Mouse (Mus musculus): ENCODE results near the gene Bend5. TPM values are rescaled to one million over a fixed set of nuclear protein-coding genes. Genes with fewer than 3 reads are reported as not detected.

Gene Bend5
- total and polyA plus RNA-seq, 3 experiments = not detected

DNA sequence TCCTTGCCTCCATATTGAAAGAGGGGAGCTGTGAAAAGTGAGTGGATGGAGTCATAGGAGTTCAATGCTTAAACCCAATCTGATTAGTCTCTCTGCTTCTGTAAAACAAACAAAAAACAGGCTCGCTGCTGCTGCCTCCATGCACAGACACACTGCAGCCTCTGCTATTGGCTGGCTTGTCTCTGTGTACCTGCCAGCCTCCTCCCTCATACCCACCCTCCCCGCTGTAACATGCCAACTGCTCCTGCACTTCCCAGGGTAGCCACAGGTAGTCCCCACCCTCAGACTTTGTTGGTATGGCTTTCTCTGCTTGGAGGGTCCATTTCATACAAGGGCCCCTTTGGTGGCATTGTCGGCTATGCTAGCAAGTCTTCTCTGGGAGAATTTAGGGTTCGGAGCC lies 62.7 kb downstream of the Bend5 start:
- H3K79me2 ChIP-seq (ENCODE audit: control insufficient read depth, insufficient read depth, low read length, poor library complexity) = no peaks in the 10 kb centered on the region
- no peak overlapping the region for H3K9ac ChIP-seq (ENCODE audit: control insufficient read depth, low read depth, low read length, poor library complexity, severe bottlenecking)
- H3K36me3 ChIP-seq (ENCODE audit: control insufficient read depth in 1 of 2, insufficient read depth in 2 of 2, low read length in 2 of 2) = no peaks in the 10 kb centered on the region
- no peak overlapping the region for H3K27ac ChIP-seq (ENCODE audit: control insufficient read depth, low read depth, low read length)
- no peaks in the 10 kb centered on the region for H3K27me3 ChIP-seq (ENCODE audit: control insufficient read depth in 1 of 2, insufficient read depth in 2 of 2, low read length in 2 of 2)
- H3K4me3 ChIP-seq (ENCODE audit: control insufficient read depth in 1 of 2, insufficient read depth in 1 of 2, low read depth in 2 of 2, low read length in 2 of 2) = no peak overlapping the region
- H3K9me3 ChIP-seq (replicated peaks; ENCODE audit: insufficient read depth, low read length) = no peaks in the 10 kb centered on the region
- DNase-seq (ENCODE audit: low read depth, low spot score) = no peak
- H3K4me1 ChIP-seq (ENCODE audit: control insufficient read depth in 1 of 2, insufficient read depth in 2 of 2, low read length in 2 of 2) = no peaks in the 10 kb centered on the region
- no peak for TF ChIP-seq CTCF (IDR thresholded peaks at IDR 0.05 in 2 of 3, conservative IDR thresholded peaks at IDR 0.05 in 1 of 3; ENCODE audit: control insufficient read depth in 1 of 3, insufficient read depth in 1 of 3, low read depth in 2 of 3, low read length in 3 of 3, poor library complexity in 1 of 3, severe bottlenecking in 1 of 3)
- no peak for TF ChIP-seq MYC (IDR thresholded peaks at IDR 0.05; ENCODE audit: low read depth, low read length)
- TF ChIP-seq E2F4 (IDR thresholded peaks at IDR 0.05; ENCODE audit: borderline replicate concordance, low read depth, low read length) = no peak
- no peak for TF ChIP-seq MAFK (IDR thresholded peaks at IDR 0.05; ENCODE audit: borderline replicate concordance, low read depth, low read length)
- TF ChIP-seq MEF2A (IDR thresholded peaks at IDR 0.05; ENCODE audit: extremely low read depth, insufficient replicate concordance, low read depth, low read length, poor library complexity, severe bottlenecking) = no peak
- TF ChIP-seq MYB (IDR thresholded peaks at IDR 0.05; ENCODE audit: low read depth, low read length) = no peak
- no peak for TF ChIP-seq USF1 (IDR thresholded peaks at IDR 0.05; ENCODE audit: low read depth, low read length)
- no peak for TF ChIP-seq ZKSCAN1 (IDR thresholded peaks at IDR 0.05; ENCODE audit: low read depth, low read length)

DNA sequence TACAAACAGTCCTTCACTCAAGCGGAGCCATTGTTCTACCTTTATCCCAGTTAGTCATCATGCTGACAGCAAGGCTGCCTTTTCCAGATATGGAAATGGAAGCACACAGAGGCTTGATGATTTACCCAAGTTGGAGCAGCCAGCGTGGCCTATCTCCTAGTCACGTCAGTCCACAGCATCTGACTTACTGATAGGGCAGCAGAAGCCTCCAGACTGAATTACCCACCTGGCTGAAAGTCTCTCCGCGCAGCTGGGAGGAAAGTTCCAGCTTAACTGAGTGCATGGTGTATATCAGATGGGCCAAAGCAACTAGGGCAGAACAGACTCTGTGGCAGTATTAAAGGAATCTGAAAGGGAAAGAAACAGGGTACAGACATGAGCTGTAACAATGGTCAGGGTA lies 68.7 kb downstream of the Bend5 start:
- no peaks in the 10 kb centered on the region for H3K9me3 ChIP-seq (replicated peaks; ENCODE audit: insufficient read depth, low read length)
- DNase-seq (ENCODE audit: low read depth, low spot score) = no peak
- TF ChIP-seq POLR2A (IDR thresholded peaks at IDR 0.05; ENCODE audit: control insufficient read depth in 1 of 2, insufficient read depth in 1 of 2, low read depth in 1 of 2, low read length in 2 of 2, poor library complexity in 1 of 2) = no peak
- no peak for TF ChIP-seq MYC (IDR thresholded peaks at IDR 0.05; ENCODE audit: low read depth, low read length)
- no peak for TF ChIP-seq POLR2AphosphoS2 (IDR thresholded peaks at IDR 0.05; ENCODE audit: low read length)
- TF ChIP-seq EP300 (IDR thresholded peaks at IDR 0.05; ENCODE audit: low read depth in 1 of 2, low read length in 2 of 2) = no peak
- TF ChIP-seq POLR2AphosphoS5 (IDR thresholded peaks at IDR 0.05; ENCODE audit: borderline replicate concordance, low read depth, low read length) = no peak
- no peak for TF ChIP-seq TBP (IDR thresholded peaks at IDR 0.05; ENCODE audit: low read depth, low read length)

DNA sequence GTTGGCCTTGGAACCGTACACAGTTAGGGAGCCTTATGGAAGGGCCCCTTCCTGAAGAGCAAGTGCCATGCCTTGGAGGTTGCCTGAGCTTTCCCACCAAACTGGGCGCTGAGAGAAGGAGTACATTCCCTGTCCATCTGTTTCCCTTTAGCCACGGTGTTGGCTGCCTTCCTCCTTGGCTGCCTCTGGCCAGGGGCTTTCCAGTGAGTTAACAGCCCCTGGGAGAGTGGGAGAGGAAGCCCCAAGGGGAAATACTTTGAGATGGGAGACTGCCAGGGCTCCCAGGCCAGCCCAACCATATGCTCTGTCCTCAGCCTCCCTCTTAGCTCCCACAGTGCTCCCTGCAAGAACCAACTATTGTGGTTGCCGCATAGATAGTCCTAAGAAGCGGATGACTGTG lies 70.4 kb downstream of the Bend5 start:
- no peaks in the 10 kb centered on the region for H3K4me1 ChIP-seq (ENCODE audit: control insufficient read depth in 1 of 2, insufficient read depth in 2 of 2, low read length in 2 of 2)
- no peaks in the 10 kb centered on the region for H3K9me3 ChIP-seq (replicated peaks; ENCODE audit: insufficient read depth, low read length)
- H3K27me3 ChIP-seq (ENCODE audit: control insufficient read depth in 1 of 2, insufficient read depth in 2 of 2, low read length in 2 of 2) = no peaks in the 10 kb centered on the region
- no peaks in the 10 kb centered on the region for H3K36me3 ChIP-seq (ENCODE audit: control insufficient read depth in 1 of 2, insufficient read depth in 2 of 2, low read length in 2 of 2)
- no peaks in the 10 kb centered on the region for H3K79me2 ChIP-seq (ENCODE audit: control insufficient read depth, insufficient read depth, low read length, poor library complexity)
- TF ChIP-seq JUND (IDR thresholded peaks at IDR 0.05; ENCODE audit: low read depth, low read length) (no peak), POLR2AphosphoS2 (IDR thresholded peaks at IDR 0.05; ENCODE audit: low read length) (no peak), ZKSCAN1 (IDR thresholded peaks at IDR 0.05; ENCODE audit: low read depth, low read length) (no peak), USF1 (IDR thresholded peaks at IDR 0.05; ENCODE audit: low read depth, low read length) (no peak), KAT2A (conservative IDR thresholded peaks at IDR 0.05; ENCODE audit: low read depth, low read length) (no peak), HCFC1 (IDR thresholded peaks at IDR 0.05; ENCODE audit: low read depth, low read length) (no peak), RAD21 (IDR thresholded peaks at IDR 0.05; ENCODE audit: low read depth, low read length) (no peak), SMC3 (IDR thresholded peaks at IDR 0.05; ENCODE audit: low read depth, low read length) (no peak), TAL1 (IDR thresholded peaks at IDR 0.05; ENCODE audit: low read length) (no peak), CTCF (IDR thresholded peaks at IDR 0.05 in 2 of 3, conservative IDR thresholded peaks at IDR 0.05 in 1 of 3; ENCODE audit: control insufficient read depth in 1 of 3, insufficient read depth in 1 of 3, low read depth in 2 of 3, low read length in 3 of 3, poor library complexity in 1 of 3, severe bottlenecking in 1 of 3) (no peak), MEF2A (IDR thresholded peaks at IDR 0.05; ENCODE audit: extremely low read depth, insufficient replicate concordance, low read depth, low read length, poor library complexity, severe bottlenecking) (no peak), GATA1 (IDR thresholded peaks at IDR 0.05; ENCODE audit: low read depth, low read length) (no peak), MYC (IDR thresholded peaks at IDR 0.05; ENCODE audit: low read depth, low read length) (no peak), ETS1 (IDR thresholded peaks at IDR 0.05; ENCODE audit: low read depth, low read length) (no peak), ZMIZ1 (IDR thresholded peaks at IDR 0.05; ENCODE audit: low read depth, low read length) (no peak)
- H3K27ac ChIP-seq (ENCODE audit: control insufficient read depth, low read depth, low read length) = no peak overlapping the region
- no peak overlapping the region for H3K4me3 ChIP-seq (ENCODE audit: control insufficient read depth in 1 of 2, insufficient read depth in 1 of 2, low read depth in 2 of 2, low read length in 2 of 2)
- DNase-seq (ENCODE audit: low read depth, low spot score) = no peak
- no peak overlapping the region for H3K9ac ChIP-seq (ENCODE audit: control insufficient read depth, low read depth, low read length, poor library complexity, severe bottlenecking)

More for the DNA sequence above, 68.7 kb downstream of the Bend5 start:
- H3K27me3 ChIP-seq (ENCODE audit: control insufficient read depth in 1 of 2, insufficient read depth in 2 of 2, low read length in 2 of 2) = no peaks in the 10 kb centered on the region
- no peak overlapping the region for H3K4me3 ChIP-seq (ENCODE audit: control insufficient read depth in 1 of 2, insufficient read depth in 1 of 2, low read depth in 2 of 2, low read length in 2 of 2)
- H3K9ac ChIP-seq (ENCODE audit: control insufficient read depth, low read depth, low read length, poor library complexity, severe bottlenecking) = no peak overlapping the region
- H3K79me2 ChIP-seq (ENCODE audit: control insufficient read depth, insufficient read depth, low read length, poor library complexity) = no peaks in the 10 kb centered on the region
- no peak overlapping the region for H3K27ac ChIP-seq (ENCODE audit: control insufficient read depth, low read depth, low read length)
- no peaks in the 10 kb centered on the region for H3K4me1 ChIP-seq (ENCODE audit: control insufficient read depth in 1 of 2, insufficient read depth in 2 of 2, low read length in 2 of 2)
- no peaks in the 10 kb centered on the region for H3K36me3 ChIP-seq (ENCODE audit: control insufficient read depth in 1 of 2, insufficient read depth in 2 of 2, low read length in 2 of 2)
